Mouse (Mus musculus) MEL (cell line): ENCODE measurements at regions not wholly inside any gene's neighbourhood (a gene's known extent, or its start where the extent isn't known, plus 50 kb on each side); places are given as distances from the start of the nearest gene placed in this dataset.

Source experiments
- DNase-seq: peaks from one replicate; pipeline ENCODE4 v3.0.0; 2011; ENCODE audit warnings: low read depth, low spot score
- H3K27ac ChIP-seq: 2 replicates; pipeline ENCODE4 v1.5.1; 2012; ENCODE audit warnings: low read depth, mild to moderate bottlenecking, control low read depth, low read length, moderate library complexity; ENCODE audit not compliant: control insufficient read depth
- H3K27me3 ChIP-seq, 2 experiments: fragments of 150-350 bp in 1 of 2; sonication (generic) in 1 of 2; 2 replicates each; pipeline ENCODE4 v1.6.1; 2012; ENCODE audit warnings: low read length in 2 of 2, mild to moderate bottlenecking in 2 of 2, improper control_type of control experiment in 1 of 2, moderate library complexity in 1 of 2; ENCODE audit not compliant: insufficient read depth in 2 of 2, control insufficient read depth in 1 of 2
- H3K36me3 ChIP-seq, 2 experiments: 2 replicates each; pipeline ENCODE4 v1.6.1; 2012 to 2014; ENCODE audit warnings: low read length in 2 of 2, improper control_type of control experiment in 1 of 2, inconsistent platforms in 1 of 2, mild to moderate bottlenecking in 1 of 2; ENCODE audit not compliant: insufficient read depth in 2 of 2, control insufficient read depth in 1 of 2
- H3K4me1 ChIP-seq, 2 experiments: fragments of 150-350 bp in 1 of 2; sonication (generic) in 1 of 2; 2 replicates each; pipeline ENCODE4 v1.6.1; 2012; ENCODE audit warnings: low read length in 2 of 2, improper control_type of control experiment in 1 of 2, mild to moderate bottlenecking in 1 of 2; ENCODE audit not compliant: insufficient read depth in 2 of 2, control insufficient read depth in 1 of 2
- H3K4me3 ChIP-seq, 2 experiments: fragments of 150-350 bp in 1 of 2; sonication (generic) in 1 of 2; 2 replicates each; pipeline ENCODE4 v1.5.1; 2012; ENCODE audit warnings: low read depth in 2 of 2, low read length in 2 of 2, mild to moderate bottlenecking in 2 of 2, moderate library complexity in 2 of 2, control low read depth in 1 of 2, improper control_type of control experiment in 1 of 2; ENCODE audit not compliant: control insufficient read depth in 1 of 2, insufficient read depth in 1 of 2
- H3K79me2 ChIP-seq: 2 replicates; pipeline ENCODE4 v1.6.1; 2012; ENCODE audit warnings: mild to moderate bottlenecking, low read length, moderate library complexity; ENCODE audit not compliant: control insufficient read depth, poor library complexity, insufficient read depth
- H3K9ac ChIP-seq: 2 replicates; pipeline ENCODE4 v1.6.1; 2012; ENCODE audit warnings: low read depth, mild to moderate bottlenecking, control low read depth, low read length, moderate library complexity; ENCODE audit not compliant: control insufficient read depth, poor library complexity, severe bottlenecking
- H3K9me3 ChIP-seq: fragments of 150-350 bp; sonication (generic); replicated peaks from 2 replicates; pipeline ENCODE4 v1.6.1; 2012; ENCODE audit warnings: mild to moderate bottlenecking, low read length, improper control_type of control experiment, moderate library complexity; ENCODE audit not compliant: insufficient read depth
- CHD2 ChIP-seq: IDR thresholded peaks from 2 replicates; pipeline ENCODE4 v1.6.1; 2011; ENCODE audit warnings: low read length, improper control_type of control experiment
- ELF1 ChIP-seq: IDR thresholded peaks from 2 replicates; pipeline ENCODE4 v1.6.1; 2014; ENCODE audit warnings: low read depth, mild to moderate bottlenecking, inconsistent platforms, low read length, improper control_type of control experiment, moderate library complexity
- ETS1 ChIP-seq: IDR thresholded peaks from 2 replicates; pipeline ENCODE4 v1.6.1; 2012; ENCODE audit warnings: low read depth, mild to moderate bottlenecking, inconsistent platforms, low read length, improper control_type of control experiment, moderate library complexity
- GABPA ChIP-seq: IDR thresholded peaks from 2 replicates; pipeline ENCODE4 v1.6.1; 2012; ENCODE audit warnings: low read depth, mild to moderate bottlenecking, inconsistent platforms, low read length, improper control_type of control experiment, moderate library complexity
- GATA1 ChIP-seq: IDR thresholded peaks from 2 replicates; pipeline ENCODE4 v1.6.1; 2011; ENCODE audit warnings: low read depth, low read length, improper control_type of control experiment
- HCFC1 ChIP-seq: IDR thresholded peaks from 2 replicates; pipeline ENCODE4 v1.6.1; 2012; ENCODE audit warnings: low read depth, mild to moderate bottlenecking, inconsistent platforms, low read length, improper control_type of control experiment, moderate library complexity
- JUND ChIP-seq: IDR thresholded peaks from 2 replicates; pipeline ENCODE4 v1.6.1; 2011; ENCODE audit warnings: low read depth, mild to moderate bottlenecking, improper control_type of control experiment, low read length
- MAFK ChIP-seq: IDR thresholded peaks from 2 replicates; pipeline ENCODE4 v1.6.1; 2011; ENCODE audit warnings: low read depth, mild to moderate bottlenecking, low read length, improper control_type of control experiment, borderline replicate concordance
- MAX ChIP-seq: IDR thresholded peaks from 2 replicates; pipeline ENCODE4 v1.6.1; 2011; ENCODE audit warnings: low read length, improper control_type of control experiment
- MAZ ChIP-seq: IDR thresholded peaks from 2 replicates; pipeline ENCODE4 v1.6.1; 2012; ENCODE audit warnings: low read depth, mild to moderate bottlenecking, inconsistent platforms, low read length, improper control_type of control experiment
- MEF2A ChIP-seq: IDR thresholded peaks from 2 replicates; pipeline ENCODE4 v1.6.1; 2014; ENCODE audit warnings: low read depth, mild to moderate bottlenecking, inconsistent platforms, low read length, improper control_type of control experiment; ENCODE audit not compliant: poor library complexity, insufficient replicate concordance, severe bottlenecking; ENCODE audit errors: extremely low read depth
- MXI1 ChIP-seq: IDR thresholded peaks from 2 replicates; pipeline ENCODE4 v1.6.1; 2011; ENCODE audit warnings: mild to moderate bottlenecking, low read depth, low read length, improper control_type of control experiment
- MYB ChIP-seq: IDR thresholded peaks from 2 replicates; pipeline ENCODE4 v1.6.1; 2011; ENCODE audit warnings: mild to moderate bottlenecking, low read depth, low read length, improper control_type of control experiment
- MYC ChIP-seq: IDR thresholded peaks from 2 replicates; pipeline ENCODE4 v1.6.1; 2011; ENCODE audit warnings: low read depth, mild to moderate bottlenecking, low read length, improper control_type of control experiment, moderate library complexity
- NELFE ChIP-seq: IDR thresholded peaks from 2 replicates; pipeline ENCODE4 v1.6.1; 2011; ENCODE audit warnings: low read depth, low read length, improper control_type of control experiment
- POLR2AphosphoS2 ChIP-seq: IDR thresholded peaks from 2 replicates; pipeline ENCODE4 v1.6.1; 2011; ENCODE audit warnings: low read length, improper control_type of control experiment
- RAD21 ChIP-seq: IDR thresholded peaks from 2 replicates; pipeline ENCODE4 v1.6.1; 2011; ENCODE audit warnings: mild to moderate bottlenecking, low read depth, low read length, improper control_type of control experiment
- SIN3A ChIP-seq: IDR thresholded peaks from 2 replicates; pipeline ENCODE4 v1.6.1; 2012; ENCODE audit warnings: low read length, improper control_type of control experiment, inconsistent platforms
- TAL1 ChIP-seq: IDR thresholded peaks from 2 replicates; pipeline ENCODE4 v1.6.1; 2012; ENCODE audit warnings: mild to moderate bottlenecking, inconsistent platforms, low read length, moderate library complexity, mixed read lengths
- TBP ChIP-seq: IDR thresholded peaks from 2 replicates; pipeline ENCODE4 v1.8.0; 2011; ENCODE audit warnings: low read depth, low read length, improper control_type of control experiment
- TCF12 ChIP-seq: IDR thresholded peaks from 2 replicates; pipeline ENCODE4 v1.6.1; 2014; ENCODE audit warnings: low read depth, mild to moderate bottlenecking, inconsistent platforms, low read length, improper control_type of control experiment, moderate library complexity
- UBTF ChIP-seq: IDR thresholded peaks from 2 replicates; pipeline ENCODE4 v1.6.1; 2012; ENCODE audit warnings: low read depth, mild to moderate bottlenecking, inconsistent platforms, low read length, improper control_type of control experiment, moderate library complexity, borderline replicate concordance; ENCODE audit not compliant: insufficient read depth
- USF1 ChIP-seq: IDR thresholded peaks from 2 replicates; pipeline ENCODE4 v1.6.1; 2014; ENCODE audit warnings: low read depth, mild to moderate bottlenecking, inconsistent platforms, low read length, improper control_type of control experiment, moderate library complexity
- USF2 ChIP-seq, 2 experiments: IDR thresholded peaks; 2 replicates each; pipeline ENCODE4 v1.6.1; 2011 to 2012; ENCODE audit warnings: improper control_type of control experiment in 2 of 2, low read length in 2 of 2, borderline replicate concordance in 1 of 2, inconsistent platforms in 1 of 2, low read depth in 1 of 2, mild to moderate bottlenecking in 1 of 2; ENCODE audit not compliant: insufficient read depth in 1 of 2
- ZC3H11A ChIP-seq: IDR thresholded peaks from 2 replicates; pipeline ENCODE4 v1.6.1; 2012; ENCODE audit warnings: low read depth, mild to moderate bottlenecking, inconsistent platforms, low read length, improper control_type of control experiment
- ZKSCAN1 ChIP-seq: IDR thresholded peaks from 2 replicates; pipeline ENCODE4 v1.6.1; 2012; ENCODE audit warnings: low read depth, mild to moderate bottlenecking, inconsistent platforms, low read length, improper control_type of control experiment, moderate library complexity
- ZNF384 ChIP-seq: IDR thresholded peaks from 2 replicates; pipeline ENCODE4 v1.6.1; 2012; ENCODE audit warnings: low read depth, mild to moderate bottlenecking, inconsistent platforms, low read length, improper control_type of control experiment

GRCm38 (mm10) chr7:115266141-115266540 lies 522.6 kb downstream of the Insc start:
- Histone ChIP-seq H3K79me2 (no peaks in the 10 kb centered on the region), H3K4me3 (no peak overlapping the region), H3K27me3 (no peaks in the 10 kb centered on the region), H3K9me3 (no peaks in the 10 kb centered on the region), H3K9ac (no peak overlapping the region), H3K36me3 (no peaks in the 10 kb centered on the region), H3K4me1 (no peaks in the 10 kb centered on the region), H3K27ac (no peak overlapping the region)
- TF ChIP-seq HCFC1 (no peak), USF1 (no peak), MXI1 (no peak), ZC3H11A (no peak), ELF1 (no peak), SIN3A (no peak), TCF12 (no peak), GATA1 (no peak), MEF2A (no peak), MAFK (no peak), CHD2 (no peak), MAZ (no peak), MYC (no peak), TAL1 (no peak), RAD21 (no peak), JUND (no peak), UBTF (no peak), ZNF384 (no peak), POLR2AphosphoS2 (no peak)
- no peak for DNase-seq

GRCm38 (mm10) chr7:115270803-115271202 lies 527.3 kb downstream of the Insc start:
- H3K79me2 ChIP-seq: no peaks in the 10 kb centered on the region
- no peak overlapping the region for H3K27ac ChIP-seq
- H3K27me3 ChIP-seq: no peaks in the 10 kb centered on the region
- H3K4me3 ChIP-seq: no peak overlapping the region
- no peak for TF ChIP-seq NELFE
- TF ChIP-seq TBP: no peak
- TF ChIP-seq MAFK: no peak
- TF ChIP-seq MAX: no peak
- no peak for TF ChIP-seq MAZ
- no peak for TF ChIP-seq USF2 (IDR thresholded peaks at IDR 0.05; ENCODE audit: borderline replicate concordance in 1 of 2, insufficient read depth in 1 of 2, low read depth in 1 of 2, low read length in 2 of 2)
- TF ChIP-seq ZKSCAN1: no peak
- no peak for TF ChIP-seq CHD2
- no peak for TF ChIP-seq GABPA
- no peak for TF ChIP-seq ELF1
- TF ChIP-seq ETS1: no peak
- TF ChIP-seq HCFC1: no peak
- TF ChIP-seq MYB: no peak
- no peak for TF ChIP-seq TCF12
- DNase-seq: no peak
- no peaks in the 10 kb centered on the region for H3K4me1 ChIP-seq
- H3K9me3 ChIP-seq: no peaks in the 10 kb centered on the region
- no peak overlapping the region for H3K9ac ChIP-seq
- no peaks in the 10 kb centered on the region for H3K36me3 ChIP-seq
